In the genomic region with DNA sequence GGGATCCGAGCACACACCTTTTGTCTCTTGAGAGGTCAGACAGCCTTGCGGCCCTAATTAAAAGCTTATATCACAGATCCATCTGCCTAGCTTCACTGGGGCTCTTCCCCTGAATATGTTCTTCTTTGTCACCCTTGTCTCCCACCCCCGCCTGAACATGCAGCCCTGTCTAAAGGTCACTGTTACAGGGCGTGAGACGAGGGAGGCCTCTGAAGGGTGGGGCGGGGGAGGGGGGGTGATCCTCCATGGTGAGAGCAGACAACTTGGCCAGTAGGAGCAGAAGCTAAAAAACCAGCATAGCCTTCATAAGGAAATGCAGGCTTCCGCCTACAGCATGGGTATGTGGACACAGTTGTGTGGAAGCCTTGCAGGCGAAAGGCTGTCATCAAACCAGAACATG, we compare ENCODE assay signal across 19 mouse cellular contexts.
DNase-seq lines count a peak whose midpoint lies in the region; ATAC-seq and TF ChIP-seq lines count a peak whose summit lies in the region.
"Had no signal": no experiment of that assay in that cellular context is flagged by ENCODE, and none has a peak within 500 bp of the region (broad histone marks: within the 10 kb centered on the region; RNA-seq: fewer than 3 reads in every experiment).

No protein-coding gene starts in this region.

- H3K4me3 ChIP-seq in forebrain, embryonic 10.5 days: no peak overlapping the region
- no peak overlapping the region for H3K4me3 ChIP-seq in forebrain, postnatal 0 days (ENCODE audit: low read depth, low read length)
- H3K4me3 ChIP-seq in forebrain, embryonic 15.5 days: no peak overlapping the region
- H3K4me3 ChIP-seq in intestine, postnatal 0 days (ENCODE audit: low read depth, low read length): no peak overlapping the region
- H3K4me3 ChIP-seq: stomach, embryonic 15.5 days had no signal

- H3K4me1 ChIP-seq in forebrain, embryonic 10.5 days: peaks cover 44% of the 10 kb centered on the region
- H3K4me1 ChIP-seq in forebrain, postnatal 0 days (ENCODE audit: insufficient read depth): peaks cover 14% of the 10 kb centered on the region; the same call in 1 of the 2 replicates
- peaks cover 33% of the 10 kb centered on the region for H3K4me1 ChIP-seq in forebrain, embryonic 15.5 days
- H3K4me1 ChIP-seq in intestine, postnatal 0 days (replicated peaks; ENCODE audit: control insufficient read depth, insufficient read depth, low read length): no peaks in the 10 kb centered on the region
- H3K4me1 ChIP-seq: stomach, embryonic 15.5 days had no signal

- H3K9me3 ChIP-seq in forebrain, embryonic 10.5 days: no peaks in the 10 kb centered on the region
- no peaks in the 10 kb centered on the region for H3K9me3 ChIP-seq in forebrain, postnatal 0 days (ENCODE audit: low read length)
- no peaks in the 10 kb centered on the region for H3K9me3 ChIP-seq in forebrain, embryonic 15.5 days
- H3K9me3 ChIP-seq in intestine, postnatal 0 days (ENCODE audit: control insufficient read depth): no peaks in the 10 kb centered on the region
- H3K9me3 ChIP-seq: stomach, embryonic 15.5 days had no signal

- TF ChIP-seq CTCF in forebrain, postnatal 0 days (IDR thresholded peaks at IDR 0.05; ENCODE audit: low read depth): no peak
- 0 out of 2 replicates have a peak, but pooled peaks have one; percentile 12 for TF ChIP-seq CTCF in intestine, postnatal 0 days (IDR thresholded peaks at IDR 0.05; ENCODE audit: low read depth)

- no peak overlapping the region for H3K9ac ChIP-seq in forebrain, postnatal 0 days
- no peak overlapping the region for H3K9ac ChIP-seq in forebrain, embryonic 15.5 days (replicated peaks)
- H3K9ac ChIP-seq in intestine, postnatal 0 days (ENCODE audit: low read depth, low read length): no peak overlapping the region
- H3K9ac ChIP-seq: stomach, embryonic 15.5 days had no signal

- H3K27ac ChIP-seq in forebrain, embryonic 10.5 days: peak overlapping the region; percentile 79
- no peak overlapping the region for H3K27ac ChIP-seq in forebrain, postnatal 0 days (ENCODE audit: low read depth, low read length)
- peak overlapping the region; percentile 75 for H3K27ac ChIP-seq in forebrain, embryonic 15.5 days (replicated peaks)
- no peak overlapping the region; the same call in 1 of the 2 replicates for H3K27ac ChIP-seq in intestine, postnatal 0 days (ENCODE audit: low read depth, low read length)
- H3K27ac ChIP-seq: stomach, embryonic 15.5 days had no signal

- no peaks in the 10 kb centered on the region for H3K36me3 ChIP-seq in forebrain, embryonic 10.5 days (replicated peaks)
- no peaks in the 10 kb centered on the region for H3K36me3 ChIP-seq in forebrain, postnatal 0 days (ENCODE audit: insufficient read depth)
- H3K36me3 ChIP-seq in forebrain, embryonic 15.5 days: no peaks in the 10 kb centered on the region
- H3K36me3 ChIP-seq in intestine, postnatal 0 days (ENCODE audit: control insufficient read depth, insufficient read depth): no peaks in the 10 kb centered on the region
- H3K36me3 ChIP-seq: stomach, embryonic 15.5 days had no signal

- WGBS in forebrain, embryonic 10.5 days: 46% methylated on average over 8 of the region's 8 CpGs
- 45% methylated on average over 8 of the region's 8 CpGs for WGBS in forebrain, postnatal 0 days
- WGBS in forebrain, embryonic 15.5 days: 40% methylated on average over 8 of the region's 8 CpGs
- 33% methylated on average over 8 of the region's 8 CpGs for WGBS in intestine, postnatal 0 days

- peaks cover 27% of the 10 kb centered on the region for H3K27me3 ChIP-seq in forebrain, embryonic 10.5 days (ENCODE audit: poor library complexity, severe bottlenecking)
- H3K27me3 ChIP-seq in forebrain, postnatal 0 days (ENCODE audit: insufficient read depth, low read length): no peaks in the 10 kb centered on the region
- H3K27me3 ChIP-seq in forebrain, embryonic 15.5 days: no peaks in the 10 kb centered on the region
- no peaks in the 10 kb centered on the region for H3K27me3 ChIP-seq in intestine, postnatal 0 days (replicated peaks; ENCODE audit: control insufficient read depth, insufficient read depth, low read length)
- H3K27me3 ChIP-seq: stomach, embryonic 15.5 days had no signal

- no peak for ATAC-seq in forebrain, postnatal 0 days
- peak; percentile 42; the same call in 1 of the 2 replicates for ATAC-seq in forebrain, embryonic 15.5 days (replicated peaks)
- peak; percentile 85 for ATAC-seq in intestine, postnatal 0 days

- no peak overlapping the region for H3K4me2 ChIP-seq in forebrain, postnatal 0 days (ENCODE audit: low read depth)
- no peak overlapping the region for H3K4me2 ChIP-seq in forebrain, embryonic 15.5 days (replicated peaks)
- H3K4me2 ChIP-seq in intestine, postnatal 0 days (replicated peaks; ENCODE audit: low read depth): peak overlapping the region; percentile 40
- H3K4me2 ChIP-seq: liver, embryonic 11.5 days; stomach, embryonic 15.5 days had no signal

- DNase-seq in forebrain, embryonic 10.5 days (ENCODE audit: extremely low spot score, low spot score): no peak
- DNase-seq in forebrain, postnatal 0 days: no peak
- DNase-seq in ZHBTc4 (ENCODE audit: low read depth, low spot score): peak; percentile 7
- no peak for DNase-seq in urinary bladder, adult 2 months (ENCODE audit: low spot score)
- DNase-seq in ovary, postnatal 10 days (ENCODE audit: low spot score): no peak
- DNase-seq in embryo, embryonic 10.5 days (ENCODE audit: low spot score): no peak
- DNase-seq: adrenal gland, postnatal 14 days; cerebellum, adult 2 months; heart, adult 18-20 months; heart, postnatal 4 days; kidney, adult 2 months; kidney, postnatal 25 days; lung, adult 2 months; lung, postnatal 36 days; thymus, adult 2 months had no signal

Comparison
In these comparisons a context has a peak if more than half of its experiments do, and no peak if none do; other contexts are left out.
1. H3K27ac ChIP-seq: peak in forebrain, embryonic 10.5 days (single experiment) and forebrain, embryonic 15.5 days (single experiment); none in forebrain, postnatal 0 days (single experiment) and intestine, postnatal 0 days (single experiment).